Mouse (Mus musculus) kidney, adult 2 months (tissue): ENCODE measurements around the gene Asxl2.

Experiments
- CTCF ChIP-seq: fragments of 200-500 bp; conservative IDR thresholded peaks from 2 replicates; pipeline ENCODE4 v1.5.1; 2011; ENCODE audit warnings: low read depth, mild to moderate bottlenecking, control low read depth, low read length, moderate library complexity, mixed read lengths; ENCODE audit not compliant: insufficient read depth, insufficient read length
- POLR2A ChIP-seq: fragments of 200-500 bp; IDR thresholded peaks from one replicate; pipeline ENCODE4 v1.6.1; 2011; ENCODE audit warnings: low read depth, low read length, control low read depth

GRCm38 (mm10) chr12:3429681-3430442 is 3.2 kb downstream of the Asxl2 start:
- TF ChIP-seq CTCF: no peak
- TF ChIP-seq POLR2A: no peak
